Mouse (Mus musculus) intestine, postnatal 0 days (tissue): ENCODE measurements around the gene Ntng1. TPM values are rescaled to one million over a fixed set of nuclear protein-coding genes. Genes with fewer than 3 reads are reported as not detected.

ENCODE experiments used
- ATAC-seq: fragments of 200-750 bp; cut with Nextera tagmentation; 2 replicates; pipeline ENCODE4 v1.8.0; 2017; ENCODE audit warnings: mild to moderate bottlenecking, moderate TSS enrichment, moderate library complexity
- H3K27ac ChIP-seq: fragments of 300-500 bp; sonication (generic); 2 replicates; pipeline ENCODE4 v1.5.1; 2014; ENCODE audit warnings: mild to moderate bottlenecking, low read depth, low read length, moderate library complexity
- H3K27me3 ChIP-seq: fragments of 300-500 bp; sonication (generic); replicated peaks from 2 replicates; pipeline ENCODE4 v1.6.1; 2014; ENCODE audit warnings: low read length, mixed read lengths; ENCODE audit not compliant: control insufficient read depth, insufficient read depth
- H3K36me3 ChIP-seq: fragments of 300-500 bp; sonication (generic); 2 replicates; pipeline ENCODE4 v1.6.1; 2014; ENCODE audit warnings: mild to moderate bottlenecking, moderate library complexity; ENCODE audit not compliant: control insufficient read depth, insufficient read depth
- H3K4me1 ChIP-seq: fragments of 300-500 bp; sonication (generic); replicated peaks from 2 replicates; pipeline ENCODE4 v1.6.1; 2014; ENCODE audit warnings: antibody characterized with exemption, low read length, mixed read lengths; ENCODE audit not compliant: control insufficient read depth, insufficient read depth
- H3K4me2 ChIP-seq: fragments of 300-500 bp; sonication (generic); replicated peaks from 2 replicates; pipeline ENCODE4 v1.6.1; 2014; ENCODE audit warnings: low read depth, mild to moderate bottlenecking, moderate library complexity
- H3K4me3 ChIP-seq: fragments of 300-500 bp; sonication (generic); 2 replicates; pipeline ENCODE4 v1.5.1; 2014; ENCODE audit warnings: low read depth, low read length
- H3K9ac ChIP-seq: fragments of 300-500 bp; sonication (generic); 2 replicates; pipeline ENCODE4 v1.6.1; 2014; ENCODE audit warnings: mild to moderate bottlenecking, low read depth, low read length
- H3K9me3 ChIP-seq: fragments of 300-500 bp; sonication (generic); 2 replicates; pipeline ENCODE4 v1.6.1; 2016; ENCODE audit warnings: mixed run types; ENCODE audit not compliant: control insufficient read depth
- CTCF ChIP-seq: sonication (generic); IDR thresholded peaks from 2 replicates; pipeline ENCODE4 v1.5.1; 2016; ENCODE audit warnings: low read depth, mild to moderate bottlenecking, control low read depth, antibody characterized with exemption, moderate library complexity
- WGBS: fragments of 180-500 bp; shearing (Covaris S2); extraction: QIAGEN DNeasy Blood & Tissue Kit; methylation state at CpG from one replicate; pipeline ENCODE4 v1.1.7; 2014; 5-methylcytosine and 5-hydroxymethylcytosine counted together
- polyA plus RNA-seq: library from polyadenylated mRNA; unstranded; fragments of >200 nt; fragmentation: Nextera tagmentation; extraction: Ambion mirVana; gene quantifications from 2 replicates; pipeline ENCODE4 v1.2.1, GENCODE M21; 2015

Ntng1 gene
- 0.38 and 0.75 TPM in 2 replicates for polyA plus RNA-seq

DNA sequence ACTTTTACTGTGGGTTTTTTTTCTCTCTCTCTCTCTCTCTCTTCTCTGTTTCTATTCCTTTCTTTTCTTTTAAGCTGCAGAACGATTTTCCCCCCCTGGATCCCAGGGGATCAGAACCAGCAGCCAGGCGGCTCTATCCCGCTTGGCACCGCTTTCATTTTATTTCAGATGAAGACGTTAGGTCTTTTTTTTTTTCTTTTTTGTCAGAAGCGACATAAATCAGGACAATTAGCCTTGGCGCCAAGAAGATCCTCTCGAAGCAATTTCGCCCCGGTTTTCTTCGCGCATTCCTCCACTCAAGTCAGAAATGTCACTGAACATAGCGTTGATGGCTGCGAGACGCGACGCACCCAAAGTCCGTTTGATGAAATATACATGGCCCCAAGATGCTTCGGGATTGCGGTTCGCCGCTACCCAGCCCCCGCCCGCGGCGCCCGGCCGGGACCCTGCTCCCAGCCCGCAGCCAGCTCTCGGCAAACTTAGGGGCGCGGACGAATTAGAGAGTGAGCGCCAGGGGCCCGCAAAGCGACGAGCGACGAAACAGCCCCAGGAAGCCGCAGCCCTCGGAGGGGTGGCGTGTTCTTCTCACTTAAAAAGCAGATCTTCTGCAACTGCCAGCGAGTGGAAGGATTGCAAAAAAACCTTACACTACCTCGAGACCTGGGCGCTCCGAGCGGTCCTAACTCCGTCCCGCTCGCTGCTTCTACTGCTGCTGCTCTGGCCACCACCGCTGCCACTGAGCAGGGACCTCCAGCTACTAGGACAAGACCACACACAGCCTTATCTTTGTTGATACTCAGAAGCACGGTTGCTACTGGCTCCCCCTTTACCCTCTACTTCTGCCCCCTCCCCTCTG lies at the start of gene Ntng1:
Ntng1 (minus strand) TSS at position 806 of the 856 bp plus-strand sequence.
- Histone ChIP-seq H3K4me2 (peak within 1 kb of the TSS; percentile 92), H3K9me3 (no peaks in the 10 kb centered on the region), H3K27ac (no peak within 1 kb of the TSS), H3K27me3 (peaks cover 24% of the 10 kb centered on the region), H3K4me1 (peaks cover 7% of the 10 kb centered on the region; the same call in 1 of the 2 replicates), H3K36me3 (no peaks in the 10 kb centered on the region), H3K4me3 (peak within 1 kb of the TSS; percentile 63), H3K9ac (no peak within 1 kb of the TSS)
- WGBS, result under 1% methylated on average over 52 of the region's 52 CpGs
- TF ChIP-seq CTCF, result no peak
- no peak for ATAC-seq

DNA sequence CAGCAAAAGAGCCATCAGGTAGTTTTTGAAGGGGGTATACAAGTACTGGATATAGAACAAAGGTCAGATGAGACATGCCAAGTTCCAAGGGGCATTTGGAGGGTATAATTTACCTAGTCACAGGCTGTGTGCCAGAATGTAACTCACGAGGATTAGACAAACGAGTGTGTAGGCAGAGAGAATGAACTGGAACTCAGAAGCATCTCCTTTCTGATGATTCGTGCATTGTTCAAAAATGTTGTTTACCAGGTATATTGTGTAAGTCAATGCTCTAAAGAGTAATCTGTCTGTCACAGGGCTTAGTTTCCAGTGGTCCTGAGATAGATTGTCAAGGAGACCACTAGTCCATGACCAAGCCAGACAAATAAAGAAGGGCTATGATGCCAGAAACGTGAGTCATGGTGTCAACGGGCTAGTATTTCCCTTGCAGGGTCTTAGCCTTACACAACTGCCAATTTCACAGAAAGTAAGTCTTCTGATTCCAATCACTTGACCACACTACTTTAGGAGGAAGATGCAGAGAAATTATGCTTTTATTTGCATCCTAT lies 43.7 kb upstream of the Ntng1 start:
- H3K9me3 ChIP-seq, result no peaks in the 10 kb centered on the region
- no peak overlapping the region for H3K4me3 ChIP-seq
- ATAC-seq, result no peak
- no peaks in the 10 kb centered on the region for H3K36me3 ChIP-seq
- H3K9ac ChIP-seq, result no peak overlapping the region
- no peak for TF ChIP-seq CTCF
- H3K27ac ChIP-seq, result no peak overlapping the region
- H3K4me1 ChIP-seq, result no peaks in the 10 kb centered on the region
- no peaks in the 10 kb centered on the region for H3K27me3 ChIP-seq
- H3K4me2 ChIP-seq, result no peak overlapping the region
- WGBS, result 80% methylated on average over 5 of the region's 5 CpGs

DNA sequence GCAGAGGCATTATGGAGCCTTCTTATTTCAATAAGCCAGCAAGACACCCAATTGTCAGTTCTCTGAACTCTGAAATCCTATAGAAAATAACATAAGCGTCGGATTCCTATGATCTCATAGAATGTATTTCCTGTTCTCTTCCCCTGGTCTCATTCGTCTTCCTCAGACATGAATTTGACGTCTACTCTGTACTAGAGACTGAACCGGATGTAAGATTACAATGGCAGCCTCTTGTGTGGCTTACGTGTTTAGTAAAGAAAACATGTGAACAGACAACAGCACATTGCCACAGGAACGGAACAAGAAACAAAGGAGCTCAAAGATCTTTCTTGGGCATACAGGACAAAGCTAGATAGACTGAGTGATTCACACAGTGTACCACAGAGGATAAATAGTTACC lies 5.3 kb upstream of the Ntng1 start:
- H3K9me3 ChIP-seq, result no peaks in the 10 kb centered on the region
- no peaks in the 10 kb centered on the region for H3K36me3 ChIP-seq
- ATAC-seq, result no peak
- no peak overlapping the region for H3K27ac ChIP-seq
- 67% methylated on average over 7 of the region's 7 CpGs for WGBS
- no peaks in the 10 kb centered on the region for H3K4me1 ChIP-seq
- H3K4me3 ChIP-seq, result no peak overlapping the region
- no peak overlapping the region for H3K9ac ChIP-seq
- no peak for TF ChIP-seq CTCF
- H3K4me2 ChIP-seq, result no peak overlapping the region
- peaks cover 7% of the 10 kb centered on the region for H3K27me3 ChIP-seq

DNA sequence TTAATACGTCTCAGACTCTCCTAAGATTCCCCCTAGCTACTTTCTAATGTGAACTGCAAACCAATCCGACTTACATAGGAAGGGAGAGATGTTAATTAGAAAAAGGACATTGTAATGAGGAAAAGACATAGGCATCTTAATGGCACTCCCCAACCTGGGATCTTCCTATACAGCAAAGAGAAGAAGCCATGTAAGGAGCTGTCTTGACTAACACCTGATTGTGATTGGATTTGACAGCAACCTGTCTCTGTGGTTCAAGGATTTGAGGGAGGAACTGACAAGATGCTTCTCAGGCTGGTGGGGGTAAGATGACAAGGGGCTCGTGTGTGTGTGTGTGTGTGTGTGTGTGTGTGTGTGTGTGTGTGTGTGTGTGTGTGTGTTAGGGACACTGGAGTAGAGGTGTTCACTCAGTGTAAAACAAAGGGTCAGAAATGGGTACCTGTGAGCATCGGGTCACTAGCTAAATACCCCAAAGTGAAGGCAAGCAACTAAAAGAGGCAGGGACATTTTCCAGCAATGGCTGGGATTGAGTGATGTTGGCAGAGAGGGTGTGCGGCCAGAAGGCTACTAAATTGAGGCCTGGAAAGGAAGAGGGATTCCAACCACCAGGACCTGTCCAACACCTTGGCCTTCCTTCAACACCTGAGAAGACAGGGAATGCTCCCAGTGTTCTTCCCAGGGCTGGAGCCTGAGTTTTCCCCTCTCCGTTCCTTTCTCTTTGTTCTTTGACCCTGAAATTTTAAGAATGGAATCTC lies 667 bp upstream of the Ntng1 start:
- TF ChIP-seq CTCF, result no peak
- WGBS, result 56% methylated on average over 6 of the region's 6 CpGs
- no peak overlapping the region for H3K9ac ChIP-seq
- no peak for ATAC-seq
- no peak overlapping the region for H3K27ac ChIP-seq
- peak overlapping the region; percentile 63; the same call in 1 of the 2 replicates for H3K4me3 ChIP-seq
- peaks cover 7% of the 10 kb centered on the region; the same call in 1 of the 2 replicates for H3K4me1 ChIP-seq
- no peaks in the 10 kb centered on the region for H3K9me3 ChIP-seq
- no peaks in the 10 kb centered on the region for H3K36me3 ChIP-seq
- peaks cover 24% of the 10 kb centered on the region for H3K27me3 ChIP-seq
- no peak overlapping the region for H3K4me2 ChIP-seq

DNA sequence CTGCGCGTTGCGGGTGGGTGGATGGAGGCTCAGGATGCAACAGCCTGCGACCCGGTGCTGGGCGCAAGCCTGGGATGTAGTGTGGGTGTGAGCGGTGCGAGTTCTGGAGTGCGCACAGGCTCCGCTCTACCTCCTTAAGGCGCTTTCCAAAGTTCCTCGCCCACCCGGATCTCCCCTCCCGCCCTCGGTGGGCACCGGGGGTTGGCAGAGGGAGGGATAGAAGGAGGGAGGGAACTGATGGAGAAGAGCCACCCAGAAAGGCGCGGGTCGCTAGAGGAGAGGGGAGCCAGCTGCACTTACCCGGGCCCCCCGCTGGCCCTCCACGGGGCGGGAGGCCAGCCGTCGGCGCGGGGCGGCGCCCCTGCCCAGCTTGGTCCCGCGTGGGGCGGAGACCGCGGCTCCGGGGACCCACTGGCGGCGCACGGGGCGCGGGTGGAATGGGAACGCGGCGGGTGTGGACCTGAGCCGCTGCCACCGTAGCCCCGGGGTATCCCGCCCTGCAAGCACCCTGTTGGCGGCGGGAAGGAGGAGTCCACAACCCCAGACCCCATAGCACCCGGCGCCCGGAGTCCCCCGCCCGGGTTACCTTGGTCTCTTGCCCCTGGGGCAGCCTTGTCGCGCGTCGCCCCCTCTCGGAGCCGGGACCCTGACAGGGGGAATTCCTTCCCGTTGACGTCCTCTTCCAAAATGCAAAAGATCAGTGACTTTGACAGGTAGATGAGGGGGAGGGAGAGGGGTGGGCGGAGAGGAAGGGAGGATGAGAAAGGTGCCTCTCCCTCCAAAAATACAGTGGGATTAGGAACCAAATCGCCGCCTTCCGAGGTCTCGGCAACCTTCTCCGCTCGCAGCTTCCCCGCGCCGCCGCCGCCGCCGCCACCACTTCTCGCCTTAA lies 1.3 kb downstream of the Ntng1 start:
- H3K9ac ChIP-seq, result peak overlapping the region; percentile 17; the same call in 1 of the 2 replicates
- ATAC-seq, result no peak
- H3K27me3 ChIP-seq, result peaks cover 24% of the 10 kb centered on the region
- H3K4me2 ChIP-seq, result peak overlapping the region; percentile 92
- no peak overlapping the region for H3K27ac ChIP-seq
- H3K4me1 ChIP-seq, result peaks cover 7% of the 10 kb centered on the region; the same call in 1 of the 2 replicates
- WGBS, result under 1% methylated on average over 61 of the region's 77 CpGs
- peak overlapping the region; percentile 63 for H3K4me3 ChIP-seq
- no peaks in the 10 kb centered on the region for H3K9me3 ChIP-seq
- no peak for TF ChIP-seq CTCF
- H3K36me3 ChIP-seq, result no peaks in the 10 kb centered on the region
